Mouse (Mus musculus): ENCODE results near the gene Tshz2. TPM values are rescaled to one million over a fixed set of nuclear protein-coding genes. Genes with fewer than 3 reads are reported as not detected.

Tshz2 gene
- total and polyA plus RNA-seq, 2 experiments from 2014 or later, result 26.4 to 40.8 TPM

GRCm38 (mm10) chr2:170091563-170092443, 459.0 kb downstream of the Tshz2 start:
- ATAC-seq (ENCODE audit: low FRiP score), result no peak

GRCm38 (mm10) chr2:170094220-170094619, 461.4 kb downstream of the Tshz2 start:
- no peak for DNase-seq (ENCODE audit: low spot score)
- Histone ChIP-seq H3K4me2 (ENCODE audit: low read depth, low read length, poor library complexity, severe bottlenecking) (no peak overlapping the region), H3K36me3 (ENCODE audit: insufficient read depth, low read length) (no peaks in the 10 kb centered on the region), H3K9me3 (ENCODE audit: low read length) (no peaks in the 10 kb centered on the region), H3K27ac (ENCODE audit: low read depth, low read length) (no peak overlapping the region), H3K4me3 (ENCODE audit: low read depth, low read length) (no peak overlapping the region), H3K27me3 (ENCODE audit: insufficient read depth, low read length) (no peaks in the 10 kb centered on the region), H3K9ac (replicated peaks; ENCODE audit: low read length, poor library complexity, severe bottlenecking) (no peak overlapping the region), H3K4me1 (ENCODE audit: insufficient read depth, low read length) (no peaks in the 10 kb centered on the region)
- no peak for ATAC-seq (ENCODE audit: low FRiP score)
- TF ChIP-seq CTCF (IDR thresholded peaks at IDR 0.05), result no peak
- 97% methylated on average over 17 of the region's 17 CpGs for WGBS

More at GRCm38 (mm10) chr2:170091563-170092443, 459.0 kb downstream of the Tshz2 start:
- no peak overlapping the region for H3K4me3 ChIP-seq (ENCODE audit: low read depth, low read length)
- H3K27me3 ChIP-seq (ENCODE audit: insufficient read depth, low read length), result no peaks in the 10 kb centered on the region
- no peaks in the 10 kb centered on the region for H3K36me3 ChIP-seq (ENCODE audit: insufficient read depth, low read length)
- TF ChIP-seq CTCF (IDR thresholded peaks at IDR 0.05), result no peak
- DNase-seq (ENCODE audit: low spot score), result no peak
- H3K9ac ChIP-seq (replicated peaks; ENCODE audit: low read length, poor library complexity, severe bottlenecking), result no peak overlapping the region
- H3K27ac ChIP-seq (ENCODE audit: low read depth, low read length), result no peak overlapping the region
- no peaks in the 10 kb centered on the region for H3K9me3 ChIP-seq (ENCODE audit: low read length)
- whole genome bisulfite sequencing, result 79% methylated on average over 10 of the region's 10 CpGs
- H3K4me2 ChIP-seq (ENCODE audit: low read depth, low read length, poor library complexity, severe bottlenecking), result no peak overlapping the region
- H3K4me1 ChIP-seq (ENCODE audit: insufficient read depth, low read length), result no peaks in the 10 kb centered on the region

DNA sequence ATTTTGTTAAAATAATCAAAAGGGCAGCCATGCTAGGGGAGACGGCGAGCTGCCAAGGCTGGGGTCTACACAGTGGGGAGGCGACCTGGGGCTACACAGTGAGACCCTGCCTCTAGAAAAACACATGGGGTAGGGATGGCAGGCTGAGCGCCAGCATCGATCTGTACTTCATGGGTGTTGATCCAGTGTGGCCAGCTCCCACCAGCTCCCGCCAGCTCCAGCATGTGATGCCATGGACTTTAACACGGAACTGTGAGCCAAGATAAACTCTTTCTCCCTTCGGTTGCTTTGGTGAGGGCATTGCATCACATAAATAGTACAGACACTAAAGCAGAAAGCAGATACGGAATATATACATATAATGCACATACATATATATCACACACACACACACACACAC, 462.1 kb downstream of the Tshz2 start:
- Histone ChIP-seq H3K27me3 (ENCODE audit: insufficient read depth, low read length) (no peaks in the 10 kb centered on the region), H3K9ac (replicated peaks; ENCODE audit: low read length, poor library complexity, severe bottlenecking) (no peak overlapping the region), H3K27ac (ENCODE audit: low read depth, low read length) (no peak overlapping the region), H3K9me3 (ENCODE audit: low read length) (no peaks in the 10 kb centered on the region), H3K36me3 (ENCODE audit: insufficient read depth, low read length) (no peaks in the 10 kb centered on the region), H3K4me2 (ENCODE audit: low read depth, low read length, poor library complexity, severe bottlenecking) (no peak overlapping the region), H3K4me1 (ENCODE audit: insufficient read depth, low read length) (no peaks in the 10 kb centered on the region), H3K4me3 (ENCODE audit: low read depth, low read length) (no peak overlapping the region)
- DNase-seq (ENCODE audit: low spot score) (no peak), ATAC-seq (ENCODE audit: low FRiP score) (no peak)
- TF ChIP-seq CTCF (IDR thresholded peaks at IDR 0.05), result no peak
- 88% methylated on average over 9 of the region's 9 CpGs for WGBS

DNA sequence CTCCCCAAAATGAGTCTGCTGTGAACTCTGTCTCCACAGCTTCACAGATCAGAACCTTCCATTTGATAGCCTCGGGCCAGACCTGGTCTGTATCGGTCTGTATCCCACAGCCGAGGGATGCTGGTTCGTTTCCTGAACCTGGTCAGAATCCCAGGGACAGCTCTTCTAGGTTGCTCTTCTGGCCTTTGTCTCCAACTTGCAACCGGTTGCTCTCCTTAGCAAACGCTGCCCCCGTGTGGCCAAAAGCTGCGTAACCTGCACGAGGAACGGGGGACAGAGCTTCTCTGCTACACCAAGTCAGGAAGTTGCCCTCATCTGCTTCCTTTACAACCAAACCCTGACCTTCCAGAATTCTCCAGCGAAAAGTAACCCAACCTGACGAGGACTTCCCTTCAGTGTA, 468.3 kb downstream of the Tshz2 start:
- DNase-seq (ENCODE audit: low spot score) (peak; percentile 85), ATAC-seq (ENCODE audit: low FRiP score) (peak; percentile 32; the same call in 1 of the 2 replicates)
- TF ChIP-seq CTCF (IDR thresholded peaks at IDR 0.05), result peak; percentile 99
- Histone ChIP-seq H3K36me3 (ENCODE audit: insufficient read depth, low read length) (no peaks in the 10 kb centered on the region), H3K4me1 (ENCODE audit: insufficient read depth, low read length) (no peaks in the 10 kb centered on the region), H3K4me2 (ENCODE audit: low read depth, low read length, poor library complexity, severe bottlenecking) (no peak overlapping the region), H3K27me3 (ENCODE audit: insufficient read depth, low read length) (no peaks in the 10 kb centered on the region), H3K9me3 (ENCODE audit: low read length) (no peaks in the 10 kb centered on the region), H3K4me3 (ENCODE audit: low read depth, low read length) (no peak overlapping the region), H3K9ac (replicated peaks; ENCODE audit: low read length, poor library complexity, severe bottlenecking) (no peak overlapping the region), H3K27ac (ENCODE audit: low read depth, low read length) (no peak overlapping the region)
- 4% methylated on average over 12 of the region's 12 CpGs for WGBS

GRCm38 (mm10) chr2:170101932-170102331, 469.1 kb downstream of the Tshz2 start:
- Histone ChIP-seq H3K9me3 (ENCODE audit: low read length) (no peaks in the 10 kb centered on the region), H3K27ac (ENCODE audit: low read depth, low read length) (no peak overlapping the region), H3K4me3 (ENCODE audit: low read depth, low read length) (no peak overlapping the region), H3K4me1 (ENCODE audit: insufficient read depth, low read length) (no peaks in the 10 kb centered on the region), H3K27me3 (ENCODE audit: insufficient read depth, low read length) (no peaks in the 10 kb centered on the region), H3K4me2 (ENCODE audit: low read depth, low read length, poor library complexity, severe bottlenecking) (no peak overlapping the region), H3K36me3 (ENCODE audit: insufficient read depth, low read length) (no peaks in the 10 kb centered on the region), H3K9ac (replicated peaks; ENCODE audit: low read length, poor library complexity, severe bottlenecking) (no peak overlapping the region)
- no peak for TF ChIP-seq CTCF (IDR thresholded peaks at IDR 0.05)
- WGBS, result 70% methylated on average over 7 of the region's 7 CpGs
- no peak for ATAC-seq (ENCODE audit: low FRiP score)
- DNase-seq (ENCODE audit: low spot score), result no peak

DNA sequence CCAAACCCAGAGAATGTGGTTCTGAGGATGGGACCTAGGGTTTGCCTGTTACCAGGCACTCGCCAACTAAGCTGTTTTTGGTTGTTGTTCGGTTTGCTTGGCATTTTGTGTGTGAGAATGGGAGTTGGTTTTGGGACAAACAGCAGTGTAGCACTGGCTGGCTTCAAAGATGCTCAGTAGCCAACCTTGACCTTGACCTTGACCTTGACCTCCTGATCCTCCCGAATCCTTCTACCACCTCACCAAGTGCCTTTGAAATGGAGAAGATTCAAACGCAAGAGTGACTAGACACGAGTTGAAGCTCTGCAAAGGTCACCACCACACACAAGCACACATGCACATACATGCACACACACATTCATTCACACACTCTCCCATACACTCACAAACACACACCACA, 470.5 kb downstream of the Tshz2 start:
- Histone ChIP-seq H3K4me3 (ENCODE audit: low read depth, low read length) (no peak overlapping the region), H3K4me2 (ENCODE audit: low read depth, low read length, poor library complexity, severe bottlenecking) (no peak overlapping the region), H3K27ac (ENCODE audit: low read depth, low read length) (no peak overlapping the region), H3K9me3 (ENCODE audit: low read length) (no peaks in the 10 kb centered on the region), H3K36me3 (ENCODE audit: insufficient read depth, low read length) (no peaks in the 10 kb centered on the region), H3K4me1 (ENCODE audit: insufficient read depth, low read length) (no peaks in the 10 kb centered on the region), H3K27me3 (ENCODE audit: insufficient read depth, low read length) (no peaks in the 10 kb centered on the region), H3K9ac (replicated peaks; ENCODE audit: low read length, poor library complexity, severe bottlenecking) (no peak overlapping the region)
- WGBS, result 79% methylated on average over 5 of the region's 5 CpGs
- TF ChIP-seq CTCF (IDR thresholded peaks at IDR 0.05), result no peak
- no peak for DNase-seq (ENCODE audit: low spot score)
- no peak for ATAC-seq (ENCODE audit: low FRiP score)
